Mouse (Mus musculus) heart, postnatal 0 days (tissue): ENCODE measurements at regions not wholly inside any gene's neighbourhood (a gene's known extent, or its start where the extent isn't known, plus 50 kb on each side); places are given as distances from the start of the nearest gene placed in this dataset.

Experiments used
- ATAC-seq: fragments of 200-750 bp; cut with Nextera tagmentation; 2 replicates; pipeline ENCODE4 v1.8.0; 2017; ENCODE audit warnings: low read depth, moderate number of reproducible peaks, moderate library complexity; ENCODE audit not compliant: insufficient read depth
- DNase-seq: peaks from one replicate; pipeline ENCODE4 v3.0.0-alpha.2; 2016; ENCODE audit warnings: low spot score
- H3K27ac ChIP-seq: fragments of 300-500 bp; sonication (generic); 2 replicates; pipeline ENCODE4 v1.5.1; 2014; ENCODE audit warnings: low read depth, mild to moderate bottlenecking
- H3K27me3 ChIP-seq: fragments of 300-500 bp; sonication (generic); 2 replicates; pipeline ENCODE4 v1.6.1; 2014; ENCODE audit warnings: low read length, mixed read lengths; ENCODE audit not compliant: control insufficient read depth, insufficient read depth
- H3K36me3 ChIP-seq: fragments of 300-500 bp; sonication (generic); replicated peaks from 2 replicates; pipeline ENCODE4 v1.6.1; 2014; ENCODE audit warnings: low read length, mixed read lengths; ENCODE audit not compliant: control insufficient read depth, insufficient read depth
- H3K4me1 ChIP-seq: fragments of 300-500 bp; sonication (generic); 2 replicates; pipeline ENCODE4 v1.6.1; 2014; ENCODE audit warnings: antibody characterized with exemption; ENCODE audit not compliant: control insufficient read depth, insufficient read depth
- H3K4me2 ChIP-seq: fragments of 300-500 bp; sonication (generic); 2 replicates; pipeline ENCODE4 v1.6.1; 2014; ENCODE audit warnings: low read depth, mild to moderate bottlenecking, low read length, moderate library complexity
- H3K4me3 ChIP-seq: fragments of 300-500 bp; sonication (generic); 2 replicates; pipeline ENCODE4 v1.5.1; 2014; ENCODE audit warnings: low read depth, low read length
- H3K9ac ChIP-seq: fragments of 300-500 bp; sonication (generic); replicated peaks from 2 replicates; pipeline ENCODE4 v1.6.1; 2014; ENCODE audit warnings: low read depth, low read length, mixed read lengths
- H3K9me3 ChIP-seq: fragments of 300-500 bp; sonication (generic); replicated peaks from 2 replicates; pipeline ENCODE4 v1.6.1; 2016; ENCODE audit warnings: low read length; ENCODE audit not compliant: control insufficient read depth
- CTCF ChIP-seq: IDR thresholded peaks from 2 replicates; pipeline ENCODE4 v1.5.1; 2016; ENCODE audit warnings: antibody characterized with exemption, control low read depth, low read depth
- EP300 ChIP-seq: IDR thresholded peaks from 2 replicates; pipeline ENCODE4 v1.6.1; 2016; ENCODE audit warnings: antibody characterized with exemption, low read depth
- WGBS: fragments of 180-500 bp; shearing (Covaris S2); extraction: QIAGEN DNeasy Blood & Tissue Kit; methylation state at CpG from one replicate; pipeline ENCODE4 v1.1.7; 2014; 5-methylcytosine and 5-hydroxymethylcytosine counted together

DNA sequence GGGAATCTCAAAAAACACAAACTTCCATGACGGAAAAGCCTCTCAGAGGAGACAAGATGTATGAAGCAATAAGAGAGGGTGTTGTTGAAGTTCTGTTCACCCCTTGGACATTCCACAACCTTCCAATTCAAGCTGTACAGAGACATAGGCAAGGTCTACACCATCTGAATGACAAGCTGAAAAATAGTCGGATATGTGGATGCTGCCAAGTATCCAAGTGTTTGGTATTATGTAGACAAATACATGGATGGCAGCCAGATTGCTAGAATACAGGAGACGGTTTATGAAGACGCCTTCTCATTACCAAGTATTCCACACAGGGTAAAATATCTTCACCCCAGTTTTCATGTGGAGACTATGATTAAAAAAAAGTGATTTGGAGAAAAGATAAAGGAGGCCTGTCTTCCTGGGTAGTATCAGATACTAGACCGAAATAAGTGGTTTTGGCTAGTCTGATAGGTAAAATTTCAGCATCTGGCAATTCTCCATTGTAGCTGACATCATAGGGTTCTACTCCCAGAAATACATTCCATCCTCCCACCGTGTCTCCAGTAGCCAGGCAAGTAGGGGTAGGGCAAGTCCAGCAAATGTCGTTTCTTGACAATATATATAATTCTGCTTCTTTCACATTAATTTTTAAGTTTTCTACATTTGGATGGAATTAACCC, 583.6 kb downstream of the Efna5 start:
- Histone ChIP-seq H3K4me2 (no peak overlapping the region), H3K9ac (no peak overlapping the region), H3K36me3 (no peaks in the 10 kb centered on the region), H3K4me1 (no peaks in the 10 kb centered on the region), H3K9me3 (no peaks in the 10 kb centered on the region), H3K27me3 (no peaks in the 10 kb centered on the region), H3K27ac (no peak overlapping the region), H3K4me3 (no peak overlapping the region)
- no peak for TF ChIP-seq CTCF
- no peak for TF ChIP-seq EP300
- 39% methylated on average over 7 of the region's 7 CpGs for WGBS
- peak; percentile 16 for DNase-seq
- ATAC-seq, result peak; percentile 33; the same call in 1 of the 2 replicates

DNA sequence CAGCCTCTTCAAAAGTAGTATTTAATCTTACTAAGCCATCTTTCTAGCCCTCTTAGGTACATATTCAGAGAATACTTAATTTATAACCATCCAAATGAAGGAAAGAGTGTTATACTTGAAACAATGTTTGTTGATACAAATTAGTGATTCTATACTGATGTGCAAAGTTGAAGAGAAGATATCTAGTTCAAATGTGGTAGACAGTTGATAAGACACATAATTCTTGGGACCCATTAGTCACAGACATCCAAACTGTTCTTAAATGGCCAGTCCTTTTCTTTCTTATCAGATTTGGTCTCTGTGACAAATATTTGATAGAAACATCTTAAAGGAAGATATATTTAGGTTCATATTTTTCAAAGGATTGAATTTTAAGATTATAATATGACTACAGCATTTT, 585.7 kb downstream of the Efna5 start:
- ATAC-seq (no peak), DNase-seq (no peak)
- Histone ChIP-seq H3K4me2 (no peak overlapping the region), H3K36me3 (no peaks in the 10 kb centered on the region), H3K27ac (no peak overlapping the region), H3K4me1 (no peaks in the 10 kb centered on the region), H3K4me3 (no peak overlapping the region), H3K9me3 (no peaks in the 10 kb centered on the region), H3K9ac (no peak overlapping the region), H3K27me3 (no peaks in the 10 kb centered on the region)
- TF ChIP-seq EP300 (no peak), CTCF (no peak)

DNA sequence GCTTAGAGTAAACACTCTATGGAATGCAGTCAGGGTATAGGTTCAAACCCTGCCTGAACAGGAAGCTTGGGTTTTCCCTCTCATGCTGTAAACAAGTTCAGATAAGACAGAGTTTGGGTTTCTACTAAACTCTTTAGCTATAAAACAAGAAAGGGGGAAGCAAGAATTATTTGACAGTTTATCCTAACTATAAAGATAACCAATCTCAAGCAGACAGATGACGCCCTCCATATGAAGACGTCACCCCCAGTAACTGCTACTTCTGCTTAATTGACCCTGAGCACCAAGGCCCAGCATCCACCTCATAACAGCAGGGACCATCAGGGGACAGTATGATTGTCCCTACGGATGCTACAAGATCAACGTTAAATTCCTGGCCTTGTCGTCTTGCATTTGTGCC, 588.4 kb downstream of the Efna5 start:
- Histone ChIP-seq H3K4me2 (no peak overlapping the region), H3K4me1 (no peaks in the 10 kb centered on the region), H3K9ac (no peak overlapping the region), H3K27me3 (no peaks in the 10 kb centered on the region), H3K9me3 (no peaks in the 10 kb centered on the region), H3K4me3 (no peak overlapping the region), H3K27ac (no peak overlapping the region), H3K36me3 (no peaks in the 10 kb centered on the region)
- no peak for DNase-seq
- 74% methylated on average over 5 of the region's 5 CpGs for WGBS
- ATAC-seq, result no peak
- TF ChIP-seq CTCF (no peak), EP300 (no peak)

DNA sequence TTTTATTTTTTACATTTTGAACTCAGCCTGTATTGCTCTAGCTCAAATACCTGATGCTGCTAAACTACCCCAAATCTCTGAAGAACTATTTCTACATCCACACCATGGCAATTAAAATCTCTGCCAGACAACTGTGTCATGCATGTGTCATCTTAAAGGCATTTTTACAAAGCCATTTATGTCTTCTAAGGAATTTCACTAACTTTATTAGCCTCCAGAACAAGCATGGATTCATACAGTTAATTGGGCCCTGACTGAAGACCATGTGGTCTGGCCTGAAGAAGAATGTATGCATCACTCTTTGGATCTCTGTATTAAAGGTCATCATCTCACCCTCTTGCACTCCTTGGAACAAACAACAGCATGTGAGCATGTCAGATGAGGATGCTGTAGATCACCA, 593.5 kb downstream of the Efna5 start:
- H3K4me2 ChIP-seq, result no peak overlapping the region
- TF ChIP-seq CTCF, result no peak
- TF ChIP-seq EP300, result no peak
- DNase-seq (no peak), ATAC-seq (no peak)
- no peaks in the 10 kb centered on the region for H3K36me3 ChIP-seq
- H3K27me3 ChIP-seq, result no peaks in the 10 kb centered on the region
- H3K4me3 ChIP-seq, result no peak overlapping the region
- H3K27ac ChIP-seq, result no peak overlapping the region
- H3K9me3 ChIP-seq, result no peaks in the 10 kb centered on the region
- no peaks in the 10 kb centered on the region for H3K4me1 ChIP-seq
- no peak overlapping the region for H3K9ac ChIP-seq

DNA sequence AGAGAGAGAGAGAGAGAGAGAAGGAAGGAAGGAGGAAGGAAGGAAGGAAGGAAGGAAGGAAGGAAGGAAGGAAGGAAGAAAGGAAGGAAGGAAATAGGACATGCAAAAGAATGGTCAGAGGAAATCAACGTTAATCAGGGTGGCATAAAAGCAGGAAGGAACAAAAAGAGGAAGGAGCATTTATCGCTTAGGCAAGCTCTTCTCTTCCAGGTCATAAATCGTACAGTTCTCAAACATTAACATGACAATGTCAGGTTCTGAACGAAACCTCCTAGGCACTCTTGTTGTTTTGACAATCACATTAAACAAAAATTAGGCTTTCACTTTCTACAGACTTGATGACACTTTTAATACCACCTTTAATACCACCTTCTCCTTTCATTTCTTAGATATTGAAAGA, 594.0 kb downstream of the Efna5 start:
- DNase-seq, result no peak
- Histone ChIP-seq H3K9me3 (no peaks in the 10 kb centered on the region), H3K36me3 (no peaks in the 10 kb centered on the region), H3K27ac (no peak overlapping the region), H3K4me2 (no peak overlapping the region), H3K4me1 (no peaks in the 10 kb centered on the region), H3K4me3 (no peak overlapping the region), H3K9ac (no peak overlapping the region), H3K27me3 (no peaks in the 10 kb centered on the region)
- TF ChIP-seq EP300 (no peak), CTCF (no peak)
- 83% methylated on average over 4 of the region's 4 CpGs for WGBS
- ATAC-seq, result no peak
